Mouse (Mus musculus) lung, postnatal 0 days (tissue): ENCODE data around the gene Fam184b. TPM values are rescaled to one million over a fixed set of nuclear protein-coding genes. Genes with fewer than 3 reads are reported as not detected.

Experiments used
- ATAC-seq: fragments of 200-750 bp; cut with Nextera tagmentation; 2 replicates; pipeline ENCODE4 v1.8.0; 2017; ENCODE audit warnings: moderate library complexity
- DNase-seq: peaks from one replicate; pipeline ENCODE4 v3.0.0-alpha.2; 2016; ENCODE audit warnings: low spot score
- H3K27ac ChIP-seq: fragments of 300-500 bp; sonication (generic); 2 replicates; pipeline ENCODE4 v1.5.1; 2014; ENCODE audit warnings: antibody characterized with exemption, mild to moderate bottlenecking, low read length, mixed read lengths
- H3K27me3 ChIP-seq: fragments of 300-500 bp; sonication (generic); replicated peaks from 2 replicates; pipeline ENCODE4 v1.6.1; 2014; ENCODE audit warnings: low read length, mixed read lengths; ENCODE audit not compliant: insufficient read depth
- H3K36me3 ChIP-seq: fragments of 300-500 bp; sonication (generic); 2 replicates; pipeline ENCODE4 v1.6.1; 2014; ENCODE audit warnings: low read length, mixed read lengths; ENCODE audit not compliant: insufficient read depth
- H3K4me1 ChIP-seq: fragments of 300-500 bp; sonication (generic); 2 replicates; pipeline ENCODE4 v1.6.1; 2014; ENCODE audit warnings: antibody characterized with exemption, low read depth, low read length, mixed read lengths; ENCODE audit not compliant: insufficient read depth
- H3K4me2 ChIP-seq: fragments of 300-500 bp; sonication (generic); replicated peaks from 2 replicates; pipeline ENCODE4 v1.6.1; 2014; ENCODE audit warnings: low read depth, mild to moderate bottlenecking, low read length, moderate library complexity, mixed read lengths
- H3K4me3 ChIP-seq: fragments of 300-500 bp; sonication (generic); 2 replicates; pipeline ENCODE4 v1.5.1; 2014; ENCODE audit warnings: low read depth, low read length
- H3K9ac ChIP-seq: fragments of 300-500 bp; sonication (generic); replicated peaks from 2 replicates; pipeline ENCODE4 v1.6.1; 2014; ENCODE audit warnings: low read depth, mild to moderate bottlenecking
- H3K9me3 ChIP-seq: fragments of 300-500 bp; sonication (generic); 2 replicates; pipeline ENCODE4 v1.6.1; 2016; ENCODE audit warnings: low read length, mixed read lengths
- CTCF ChIP-seq: IDR thresholded peaks from 2 replicates; pipeline ENCODE4 v1.5.1; 2016; ENCODE audit warnings: antibody characterized with exemption, mild to moderate bottlenecking
- EP300 ChIP-seq: IDR thresholded peaks from 2 replicates; pipeline ENCODE4 v1.6.1; 2016; ENCODE audit warnings: antibody characterized with exemption, mild to moderate bottlenecking, control low read depth
- WGBS: fragments of 180-500 bp; shearing (Covaris S2); extraction: QIAGEN DNeasy Blood & Tissue Kit; methylation state at CpG from one replicate; pipeline ENCODE4 v1.1.7; 2014; 5-methylcytosine and 5-hydroxymethylcytosine counted together
- polyA plus RNA-seq: library from polyadenylated mRNA; unstranded; fragments of >200 nt; fragmentation: Nextera tagmentation; extraction: Ambion mirVana; gene quantifications from 2 replicates; pipeline ENCODE4 v1.2.1, GENCODE M21; 2015

The Fam184b gene
- polyA plus RNA-seq, 1 experiment from 2014 or later, result 0.04 TPM

- Histone ChIP-seq H3K4me3 (no peak overlapping the region), H3K9ac (no peak overlapping the region), H3K27ac (no peak overlapping the region), H3K9me3 (no peaks in the 10 kb centered on the region), H3K4me1 (peaks cover 4% of the 10 kb centered on the region; the same call in 1 of the 2 replicates), H3K4me2 (no peak overlapping the region), H3K36me3 (peaks cover 25% of the 10 kb centered on the region; the same call in 1 of the 2 replicates), H3K27me3 (no peaks in the 10 kb centered on the region)
- DNase-seq (no peak), ATAC-seq (no peak)
- TF ChIP-seq EP300, result no peak
- no peak for TF ChIP-seq CTCF
- WGBS, result 80% methylated on average over 4 of the region's 4 CpGs
These were observed 142.9 kb downstream of the Fam184b start for GRCm38 (mm10) chr5:45496479-45496878.

GRCm38 (mm10) chr5:45496042-45496441 is 143.4 kb downstream of the Fam184b start:
- Histone ChIP-seq H3K9me3 (no peaks in the 10 kb centered on the region), H3K4me1 (peaks cover 4% of the 10 kb centered on the region; the same call in 1 of the 2 replicates), H3K9ac (no peak overlapping the region), H3K27ac (peak overlapping the region; percentile 26; the same call in 1 of the 2 replicates), H3K36me3 (peaks cover 25% of the 10 kb centered on the region; the same call in 1 of the 2 replicates), H3K27me3 (no peaks in the 10 kb centered on the region), H3K4me2 (no peak overlapping the region), H3K4me3 (no peak overlapping the region)
- ATAC-seq (no peak), DNase-seq (no peak)
- TF ChIP-seq EP300 (no peak), CTCF (no peak)

GRCm38 (mm10) chr5:45495429-45495975 is 143.9 kb downstream of the Fam184b start:
- Histone ChIP-seq H3K27ac (peak overlapping the region; percentile 26; the same call in 1 of the 2 replicates), H3K27me3 (no peaks in the 10 kb centered on the region), H3K4me1 (peaks cover 4% of the 10 kb centered on the region; the same call in 1 of the 2 replicates), H3K4me2 (peak overlapping the region; percentile 18; the same call in 1 of the 2 replicates), H3K36me3 (peaks cover 20% of the 10 kb centered on the region; the same call in 1 of the 2 replicates), H3K4me3 (no peak overlapping the region), H3K9ac (no peak overlapping the region), H3K9me3 (no peaks in the 10 kb centered on the region)
- peak; percentile 78 for DNase-seq
- peak; percentile 9 for ATAC-seq
- WGBS, result 52% methylated on average over 3 of the region's 3 CpGs
- TF ChIP-seq EP300 (peak; percentile 57; the same call in 1 of the 2 replicates), CTCF (no peak)

- H3K9me3 ChIP-seq, result no peaks in the 10 kb centered on the region
- peak overlapping the region; percentile 85 for H3K4me2 ChIP-seq
- H3K27ac ChIP-seq, result peak overlapping the region; percentile 67
- DNase-seq (peak; percentile 26), ATAC-seq (no peak)
- WGBS, result 45% methylated on average over 9 of the region's 9 CpGs
- H3K36me3 ChIP-seq, result peaks cover 12% of the 10 kb centered on the region; the same call in 1 of the 2 replicates
- H3K9ac ChIP-seq, result peak overlapping the region; percentile 67
- TF ChIP-seq CTCF, result no peak
- no peak for TF ChIP-seq EP300
- H3K4me1 ChIP-seq, result peaks cover 4% of the 10 kb centered on the region; the same call in 1 of the 2 replicates
- peak overlapping the region; percentile 62 for H3K4me3 ChIP-seq
- H3K27me3 ChIP-seq, result no peaks in the 10 kb centered on the region
These were observed 145.2 kb downstream of the Fam184b start for GRCm38 (mm10) chr5:45494093-45494755.

- ATAC-seq, result peak; percentile 97
- TF ChIP-seq EP300 (no peak), CTCF (peak; percentile 62)
- Histone ChIP-seq H3K9ac (peak within 1 kb of the TSS; percentile 67), H3K9me3 (no peaks in the 10 kb centered on the region), H3K27me3 (no peaks in the 10 kb centered on the region), H3K4me2 (peak within 1 kb of the TSS; percentile 85), H3K27ac (peak within 1 kb of the TSS; percentile 67), H3K4me3 (peak within 1 kb of the TSS; percentile 62), H3K36me3 (peaks cover 7% of the 10 kb centered on the region; the same call in 1 of the 2 replicates), H3K4me1 (peaks cover 4% of the 10 kb centered on the region; the same call in 1 of the 2 replicates)
- peak; percentile 98 for DNase-seq
- under 1% methylated on average over 73 of the region's 78 CpGs for WGBS
These were observed 146.0 kb downstream of the Fam184b start, which contains the start of gene Lap3 for GRCm38 (mm10) chr5:45493191-45494092. Gene Lap3, plus strand, starts transcription at chr5:45493374.

GRCm38 (mm10) chr5:45491776-45492175 is 147.6 kb downstream of the Fam184b start:
- Histone ChIP-seq H3K4me2 (no peak overlapping the region), H3K36me3 (no peaks in the 10 kb centered on the region), H3K27ac (no peak overlapping the region), H3K27me3 (no peaks in the 10 kb centered on the region), H3K9ac (no peak overlapping the region), H3K4me1 (peaks cover 4% of the 10 kb centered on the region; the same call in 1 of the 2 replicates), H3K4me3 (no peak overlapping the region), H3K9me3 (no peaks in the 10 kb centered on the region)
- DNase-seq (no peak), ATAC-seq (no peak)
- no peak for TF ChIP-seq EP300
- TF ChIP-seq CTCF, result no peak
- WGBS, result 67% methylated on average over 4 of the region's 4 CpGs
